Mouse (Mus musculus) kidney, postnatal 36 days (tissue): ENCODE measurements around the gene Olfr342.

Source experiments
- DNase-seq, 2 experiments: peaks; one replicate each; pipeline ENCODE4 v3.0.0; 2021 to 2022; ENCODE audit warnings: mixed read lengths in 2 of 2

Olfr342 gene

GRCm38 (mm10) chr2:36524698-36525097 is at the start of gene Olfr342:
Olfr342 (plus strand) TSS chr2:36524998.
- DNase-seq = no peak

GRCm38 (mm10) chr2:36482368-36482767 is 42.4 kb upstream of the Olfr342 start, which contains the start of gene Olfr341:
Olfr341 (minus strand) TSS chr2:36482468.
- no peak for DNase-seq

GRCm38 (mm10) chr2:36565156-36565555 is 40.4 kb downstream of the Olfr342 start:
- DNase-seq = no peak

DNA sequence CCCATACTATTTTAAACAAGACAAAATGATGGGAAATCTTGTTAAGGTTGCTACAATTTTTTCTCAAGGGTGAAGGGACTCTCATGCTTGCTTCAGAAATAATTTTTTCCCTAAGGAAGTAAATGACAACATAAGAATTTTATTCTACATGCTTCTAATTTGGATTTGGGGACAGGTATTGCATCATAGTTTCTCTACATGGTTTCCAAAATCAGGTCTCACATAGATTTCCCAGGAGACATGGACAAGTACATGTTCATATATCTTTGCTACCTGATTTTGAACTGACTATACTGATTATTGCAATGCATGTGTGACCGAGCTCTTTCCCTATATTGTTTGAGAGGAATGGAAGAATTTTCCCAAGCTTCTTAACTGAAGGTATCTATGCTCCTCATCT is 41.6 kb downstream of the Olfr342 start, which contains the start of gene Olfr344:
Gene Olfr344, plus strand, starts transcription at position 301 of the 400 bp plus-strand sequence.
- no peak for DNase-seq

- no peak for DNase-seq
Measured at GRCm38 (mm10) chr2:36567022-36567421, 42.2 kb downstream of the Olfr342 start.

DNA sequence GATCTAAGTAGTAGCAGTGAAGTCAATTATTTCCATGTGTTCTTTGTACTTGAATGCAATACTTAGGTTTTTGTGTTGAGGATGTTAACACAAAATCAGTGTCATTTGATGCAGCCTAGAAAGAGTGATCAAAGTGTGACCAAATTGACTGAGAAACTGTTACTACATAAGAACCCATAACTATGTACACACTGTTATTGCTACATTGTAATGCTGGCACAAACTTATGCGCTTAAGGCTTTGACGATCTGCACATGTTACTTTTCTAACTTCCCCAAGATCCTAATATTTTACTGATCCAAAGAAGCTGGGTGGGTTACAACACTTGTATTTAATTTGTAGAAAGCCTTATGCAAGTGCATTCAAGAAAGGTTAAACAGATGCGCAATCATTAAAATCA is 43.0 kb downstream of the Olfr342 start:
- no peak for DNase-seq
